Mouse (Mus musculus): ENCODE results near the gene G430095P16Rik. TPM values are rescaled to one million over a fixed set of nuclear protein-coding genes. Genes with fewer than 3 reads are reported as not detected.

The G430095P16Rik gene
- 3.8 and 5.5 TPM in 2 replicates for polyA plus RNA-seq (2015; fragmentation: Nextera tagmentation; extraction: Ambion mirVana)

DNA sequence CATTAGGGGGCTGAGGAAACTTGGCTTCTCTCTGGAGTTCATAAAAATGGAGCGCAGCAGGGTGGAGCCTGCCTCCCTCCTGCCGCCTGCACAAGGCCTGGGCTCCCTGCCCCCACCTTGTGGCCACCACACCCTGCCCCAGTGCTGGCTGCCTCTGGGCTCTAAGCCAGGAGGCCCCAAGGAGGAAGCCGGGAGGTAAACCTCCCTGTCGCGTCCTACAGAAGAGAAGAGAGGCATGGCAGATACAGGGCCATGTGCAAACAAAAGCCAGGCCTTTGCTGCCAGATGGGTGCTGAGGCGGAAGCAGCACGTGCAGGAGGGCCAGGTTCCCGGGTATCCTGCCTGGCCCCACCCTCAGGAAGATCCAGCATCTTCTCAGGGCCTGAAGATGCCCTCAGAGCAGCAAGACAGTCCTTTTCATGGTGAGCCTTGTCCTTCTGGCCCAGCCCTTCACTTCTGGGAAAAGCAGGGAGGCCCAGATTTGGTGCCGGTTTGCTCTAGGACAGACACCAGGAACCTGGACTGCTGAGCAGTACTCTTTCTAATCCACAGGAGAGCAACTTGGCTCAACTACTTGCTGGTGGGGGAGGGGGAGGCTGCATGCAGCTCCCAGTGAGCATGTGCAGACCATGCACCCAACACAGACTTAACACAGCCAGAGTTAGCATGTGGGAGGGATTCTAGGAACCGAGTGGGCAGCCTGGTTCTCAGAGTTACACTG, at the start of gene G430095P16Rik:
TSS of gene G430095P16Rik (plus strand) at position 158 of the 721 bp plus-strand sequence.
- ATAC-seq (ENCODE audit: insufficient number of reproducible peaks, low FRiP score, low TSS enrichment, low read depth), result peak; percentile 92
- H3K4me1 ChIP-seq, result peaks cover 92% of the 10 kb centered on the region
- H3K27ac ChIP-seq, result peak within 1 kb of the TSS; percentile 98
- no peak within 1 kb of the TSS for H3K9ac ChIP-seq
- peak within 1 kb of the TSS; percentile 16 for H3K4me3 ChIP-seq
- no peaks in the 10 kb centered on the region for H3K9me3 ChIP-seq
- no peaks in the 10 kb centered on the region for H3K27me3 ChIP-seq
- H3K4me2 ChIP-seq, result peak within 1 kb of the TSS; percentile 47
- WGBS, result 4% methylated on average over 10 of the region's 10 CpGs
- peaks cover 76% of the 10 kb centered on the region for H3K36me3 ChIP-seq

DNA sequence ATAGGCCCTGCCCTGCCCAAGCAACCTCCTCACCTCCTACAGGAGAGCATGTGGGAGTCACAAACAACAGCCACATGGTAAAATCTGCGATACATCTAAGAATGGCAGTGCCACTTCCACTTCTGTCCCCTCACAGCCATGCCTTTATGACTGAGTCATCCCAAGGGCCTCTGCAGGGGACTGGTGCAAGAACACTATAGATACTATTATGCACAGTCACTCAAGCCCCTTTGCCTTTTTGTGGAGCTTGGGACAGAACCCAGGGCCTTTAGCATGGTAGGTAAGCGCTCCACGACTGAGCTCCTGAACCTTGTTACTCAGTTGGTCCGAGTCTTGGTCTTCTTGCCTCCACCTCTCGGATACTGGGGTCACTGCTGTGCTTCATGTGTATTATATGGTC, 45.5 kb upstream of the G430095P16Rik start:
- no peaks in the 10 kb centered on the region for H3K9me3 ChIP-seq
- no peak overlapping the region for H3K9ac ChIP-seq
- no peak overlapping the region for H3K4me3 ChIP-seq
- peaks cover 48% of the 10 kb centered on the region for H3K36me3 ChIP-seq
- no peaks in the 10 kb centered on the region for H3K4me1 ChIP-seq
- H3K27me3 ChIP-seq, result no peaks in the 10 kb centered on the region
- no peak overlapping the region for H3K27ac ChIP-seq
- H3K4me2 ChIP-seq, result no peak overlapping the region
- ATAC-seq (ENCODE audit: insufficient number of reproducible peaks, low FRiP score, low TSS enrichment, low read depth), result no peak
- WGBS, result 94% methylated on average over 5 of the region's 5 CpGs

DNA sequence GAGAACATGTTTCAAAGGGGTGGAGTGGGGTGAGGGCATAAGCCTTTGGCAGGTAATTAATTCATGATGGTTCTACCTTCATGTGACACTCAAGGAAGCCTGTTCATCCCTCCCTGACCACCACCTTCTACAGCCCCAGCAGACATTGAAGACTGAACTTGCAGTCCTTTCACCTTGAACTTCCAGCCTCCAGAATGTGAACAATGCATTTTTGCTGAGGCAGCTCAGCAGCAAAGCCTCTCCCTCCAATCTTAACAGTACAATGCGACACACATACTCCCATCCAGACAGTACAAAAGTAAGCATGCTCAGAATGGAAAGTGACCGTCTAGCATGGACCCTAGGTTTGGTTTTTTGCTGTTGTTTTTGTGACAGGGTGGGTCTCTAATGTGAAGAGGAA, 41.3 kb upstream of the G430095P16Rik start:
- no peaks in the 10 kb centered on the region for H3K9me3 ChIP-seq
- 79% methylated on average over 2 of the region's 2 CpGs for WGBS
- no peak overlapping the region for H3K4me3 ChIP-seq
- ATAC-seq (ENCODE audit: insufficient number of reproducible peaks, low FRiP score, low TSS enrichment, low read depth), result no peak
- H3K4me2 ChIP-seq, result no peak overlapping the region
- peaks cover 22% of the 10 kb centered on the region for H3K36me3 ChIP-seq
- no peaks in the 10 kb centered on the region for H3K27me3 ChIP-seq
- H3K4me1 ChIP-seq, result peaks cover 16% of the 10 kb centered on the region
- no peak overlapping the region for H3K27ac ChIP-seq
- no peak overlapping the region for H3K9ac ChIP-seq

DNA sequence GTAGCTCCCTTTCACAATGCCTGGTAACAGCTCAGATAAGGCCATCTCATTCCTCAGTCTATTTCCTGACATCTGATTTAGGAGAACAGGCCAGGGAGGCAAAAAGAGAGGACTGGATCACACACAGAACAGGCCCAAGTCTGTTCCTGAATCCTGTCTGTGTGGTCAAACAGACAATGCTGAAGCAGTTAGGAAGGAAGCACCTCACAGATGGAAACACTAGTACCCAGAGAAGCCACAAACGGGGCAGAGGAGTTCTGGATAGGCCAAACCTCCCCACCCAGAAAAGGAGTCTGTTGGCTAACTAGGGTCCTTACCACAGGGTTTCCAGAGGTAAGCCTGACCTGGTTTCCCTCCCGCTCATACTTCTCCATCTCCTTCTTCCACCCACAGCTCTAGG, 40.5 kb upstream of the G430095P16Rik start:
- WGBS, result 85% methylated on average over 2 of the region's 2 CpGs
- no peak overlapping the region for H3K9ac ChIP-seq
- H3K27me3 ChIP-seq, result no peaks in the 10 kb centered on the region

DNA sequence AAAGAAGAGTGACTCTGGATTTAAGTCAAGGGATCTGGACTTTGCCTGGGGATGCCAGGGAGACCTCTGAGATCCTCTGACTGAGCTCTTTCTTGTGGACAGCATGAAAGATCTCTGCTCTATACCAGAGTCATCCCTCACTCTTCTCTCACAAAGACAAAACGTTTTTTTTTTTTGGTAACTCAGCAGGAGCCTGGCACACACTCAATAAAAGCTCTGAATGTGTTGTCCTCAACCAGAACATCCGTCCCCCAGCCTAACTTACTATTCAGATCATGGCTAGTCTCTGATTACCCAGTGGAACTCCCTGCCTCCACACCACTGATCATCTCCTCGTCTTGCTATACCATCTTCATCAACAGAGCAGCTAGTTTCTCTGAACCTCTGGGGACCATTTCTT, 38.3 kb upstream of the G430095P16Rik start:
- Histone ChIP-seq H3K36me3 (peaks cover 15% of the 10 kb centered on the region), H3K9me3 (no peaks in the 10 kb centered on the region), H3K27me3 (no peaks in the 10 kb centered on the region), H3K9ac (no peak overlapping the region), H3K4me2 (no peak overlapping the region), H3K4me3 (no peak overlapping the region), H3K27ac (no peak overlapping the region), H3K4me1 (peaks cover 30% of the 10 kb centered on the region)
- ATAC-seq (ENCODE audit: insufficient number of reproducible peaks, low FRiP score, low TSS enrichment, low read depth), result no peak
- WGBS, result 66% methylated on average over 3 of the region's 3 CpGs

More for the DNA sequence above, 40.5 kb upstream of the G430095P16Rik start:
- H3K9me3 ChIP-seq, result no peaks in the 10 kb centered on the region
- no peak overlapping the region for H3K4me3 ChIP-seq
- peaks cover 17% of the 10 kb centered on the region for H3K36me3 ChIP-seq
- peaks cover 20% of the 10 kb centered on the region for H3K4me1 ChIP-seq
- no peak overlapping the region for H3K27ac ChIP-seq
- no peak overlapping the region for H3K4me2 ChIP-seq
- ATAC-seq (ENCODE audit: insufficient number of reproducible peaks, low FRiP score, low TSS enrichment, low read depth), result no peak

DNA sequence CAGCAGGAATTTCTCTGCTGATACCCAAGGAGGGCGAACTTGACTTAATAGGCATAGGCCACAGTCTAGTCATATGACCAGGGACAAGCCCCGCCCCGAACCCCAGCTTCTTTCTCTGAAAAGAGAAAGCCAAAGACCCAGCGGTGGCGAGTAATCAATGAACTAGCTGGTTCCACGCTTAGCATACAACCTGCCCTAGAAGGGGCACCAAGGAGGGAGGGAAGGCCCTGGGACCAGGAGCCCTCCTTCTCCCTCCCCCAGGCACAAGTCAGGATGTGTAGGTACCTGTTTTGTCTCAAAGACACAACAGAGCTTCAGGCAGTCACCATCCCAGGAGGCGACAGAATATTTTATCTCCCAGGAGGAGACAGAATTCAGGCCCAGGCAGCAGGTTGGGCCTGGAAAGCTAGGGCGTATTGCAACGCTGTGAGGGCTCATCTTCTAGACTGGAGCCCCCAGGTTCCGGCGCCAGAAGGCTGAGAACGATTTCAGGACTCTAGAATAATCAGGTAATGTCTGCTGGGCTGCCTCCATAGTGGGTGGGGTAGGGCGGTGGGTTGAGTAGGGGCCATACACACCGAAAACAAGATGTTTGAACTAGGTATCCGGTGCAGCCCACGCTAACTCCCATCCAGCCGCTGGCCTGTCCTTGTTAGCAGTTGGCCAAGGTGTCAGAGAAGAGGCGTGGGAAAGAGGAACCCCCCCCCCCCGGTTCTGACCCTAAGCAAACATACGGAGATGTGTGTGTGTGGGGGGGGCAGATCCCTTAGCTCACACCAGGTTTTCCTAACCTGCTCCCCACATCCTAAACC, 36.4 kb upstream of the G430095P16Rik start, which contains the start of gene Trmt1:
TSS of gene Trmt1 (plus strand) at position 117 of the 812 bp plus-strand sequence.
- H3K4me2 ChIP-seq, result peak within 1 kb of the TSS; percentile 77
- WGBS, result 10% methylated on average over 19 of the region's 20 CpGs
- no peaks in the 10 kb centered on the region for H3K9me3 ChIP-seq
- peak; percentile 11; the same call in 1 of the 2 replicates for ATAC-seq (ENCODE audit: insufficient number of reproducible peaks, low FRiP score, low TSS enrichment, low read depth)
- H3K36me3 ChIP-seq, result peaks cover 20% of the 10 kb centered on the region
- no peaks in the 10 kb centered on the region for H3K27me3 ChIP-seq
- peaks cover 40% of the 10 kb centered on the region for H3K4me1 ChIP-seq
- peak within 1 kb of the TSS; percentile 95 for H3K27ac ChIP-seq
- peak within 1 kb of the TSS; percentile 100 for H3K4me3 ChIP-seq
- peak within 1 kb of the TSS; percentile 99 for H3K9ac ChIP-seq

DNA sequence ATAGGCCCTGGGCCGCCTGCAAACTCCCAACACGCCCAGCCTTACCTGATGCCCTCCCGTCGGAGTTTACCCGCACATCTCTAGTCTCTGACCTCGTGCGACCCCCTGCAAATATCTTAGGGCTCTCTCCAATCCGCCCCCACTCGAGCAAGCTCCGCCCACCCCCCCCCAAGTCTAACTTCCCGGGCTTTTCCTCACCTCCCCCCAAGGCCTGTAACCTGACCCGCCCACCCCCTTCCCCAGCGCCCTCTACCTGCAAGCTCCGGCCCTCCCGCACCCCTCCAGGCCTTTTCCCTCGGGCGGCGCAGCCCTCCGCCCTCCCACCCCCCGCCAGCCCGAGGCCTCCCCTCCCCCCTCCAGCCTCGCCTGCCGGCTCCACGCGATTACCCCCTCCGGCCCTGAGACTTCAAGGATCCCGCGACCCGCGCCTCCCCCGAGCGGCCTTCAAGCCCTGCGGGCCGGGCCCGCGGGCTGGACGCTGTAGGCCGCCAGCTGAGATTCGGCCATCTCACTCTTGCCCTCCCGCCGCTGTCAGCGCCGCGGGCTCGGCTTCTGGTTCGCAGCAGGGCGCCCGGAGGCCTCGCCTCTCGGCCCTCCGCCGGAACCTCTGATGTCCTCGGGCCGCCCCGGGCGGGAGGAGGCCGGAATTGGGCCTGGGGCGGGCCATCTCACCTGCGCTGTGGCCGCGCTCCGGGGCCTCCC, 35.7 kb upstream of the G430095P16Rik start:
- peak overlapping the region; percentile 95 for H3K27ac ChIP-seq
- H3K9me3 ChIP-seq, result no peaks in the 10 kb centered on the region
- 1% methylated on average over 51 of the region's 62 CpGs for WGBS
- H3K9ac ChIP-seq, result peak overlapping the region; percentile 99
- H3K4me2 ChIP-seq, result peak overlapping the region; percentile 77
- H3K27me3 ChIP-seq, result no peaks in the 10 kb centered on the region
- H3K36me3 ChIP-seq, result peaks cover 22% of the 10 kb centered on the region
- H3K4me3 ChIP-seq, result peak overlapping the region; percentile 100
- peaks cover 40% of the 10 kb centered on the region for H3K4me1 ChIP-seq
- peak; percentile 16 for ATAC-seq (ENCODE audit: insufficient number of reproducible peaks, low FRiP score, low TSS enrichment, low read depth)

DNA sequence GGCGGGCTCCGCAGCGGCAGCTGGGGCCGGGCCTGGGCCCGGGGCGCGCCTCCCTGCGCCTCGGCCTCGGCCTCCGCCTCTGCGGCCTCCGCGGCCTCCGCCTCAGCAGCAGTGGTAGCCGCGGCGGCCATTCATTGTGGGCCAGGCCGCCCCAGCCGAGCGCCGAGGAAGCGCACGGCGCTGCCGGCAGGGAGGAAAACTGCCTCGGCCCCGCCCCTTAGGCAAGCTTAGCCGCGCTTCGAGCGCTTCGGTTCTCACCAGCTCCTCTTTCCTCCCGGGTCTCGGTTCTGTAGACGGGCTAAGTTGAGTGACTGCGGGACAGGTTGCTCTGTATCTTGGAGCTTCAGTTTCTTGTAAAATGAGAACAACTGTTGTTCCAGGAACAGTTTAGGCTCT, 35.1 kb upstream of the G430095P16Rik start, which contains the start of gene Nacc1:
TSS of gene Nacc1 (minus strand) at position 158 of the 396 bp plus-strand sequence.
- Histone ChIP-seq H3K9ac (peak within 1 kb of the TSS; percentile 99), H3K27ac (peak within 1 kb of the TSS; percentile 95), H3K4me2 (peak within 1 kb of the TSS; percentile 77), H3K27me3 (no peaks in the 10 kb centered on the region), H3K36me3 (peaks cover 22% of the 10 kb centered on the region), H3K9me3 (no peaks in the 10 kb centered on the region), H3K4me3 (peak within 1 kb of the TSS; percentile 100), H3K4me1 (peaks cover 40% of the 10 kb centered on the region)
- WGBS, result under 1% methylated on average over 36 of the region's 37 CpGs
- peak; percentile 78 for ATAC-seq (ENCODE audit: insufficient number of reproducible peaks, low FRiP score, low TSS enrichment, low read depth)

DNA sequence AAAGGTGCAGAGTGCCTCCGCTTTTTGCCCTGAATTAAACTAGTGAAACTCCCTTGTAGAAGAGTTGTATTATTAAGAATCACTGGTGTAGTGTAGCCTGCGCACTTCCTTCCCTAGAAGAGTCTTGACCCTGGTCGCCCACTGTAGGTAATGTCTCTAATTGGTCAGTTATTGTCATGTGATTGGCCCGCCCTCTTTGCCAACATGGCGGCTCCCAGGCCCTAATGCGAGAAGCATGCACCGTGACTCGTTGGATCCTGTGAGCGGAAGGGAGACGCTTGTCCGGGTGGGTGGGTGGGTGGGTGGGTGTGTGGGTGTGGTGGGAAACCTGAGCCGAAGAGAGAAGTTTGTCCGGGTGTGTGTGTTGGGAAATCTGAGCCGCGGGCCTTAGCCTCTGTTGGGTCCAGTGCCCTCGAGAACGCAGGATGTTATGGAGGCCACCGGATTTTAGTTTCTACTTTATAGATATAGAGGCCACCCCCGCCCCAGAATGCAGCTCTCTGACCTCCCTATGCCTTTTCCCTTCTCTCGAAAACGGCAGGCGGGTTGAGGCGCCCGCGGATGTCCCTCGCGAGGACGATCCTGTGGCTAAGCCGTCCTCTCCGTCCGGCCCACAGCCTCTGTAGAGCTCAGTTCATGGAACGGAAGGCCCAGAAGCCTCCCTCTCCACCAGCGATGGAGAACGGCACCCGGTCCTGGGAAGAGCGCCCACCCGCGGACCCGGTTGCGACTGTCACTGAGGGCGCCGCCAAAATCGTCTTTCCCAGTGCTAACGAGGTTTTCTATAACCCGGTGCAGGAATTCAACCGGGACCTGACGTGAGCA, 33.5 kb upstream of the G430095P16Rik start:
- H3K9ac ChIP-seq, result peak overlapping the region; percentile 70
- H3K27me3 ChIP-seq, result no peaks in the 10 kb centered on the region
- WGBS, result under 1% methylated on average over 46 of the region's 47 CpGs
- H3K4me1 ChIP-seq, result peaks cover 40% of the 10 kb centered on the region
- H3K9me3 ChIP-seq, result no peaks in the 10 kb centered on the region
- peaks cover 31% of the 10 kb centered on the region for H3K36me3 ChIP-seq
- peak; percentile 77 for ATAC-seq (ENCODE audit: insufficient number of reproducible peaks, low FRiP score, low TSS enrichment, low read depth)
- H3K4me2 ChIP-seq, result peak overlapping the region; percentile 90
- peak overlapping the region; percentile 85 for H3K27ac ChIP-seq
- H3K4me3 ChIP-seq, result peak overlapping the region; percentile 80

DNA sequence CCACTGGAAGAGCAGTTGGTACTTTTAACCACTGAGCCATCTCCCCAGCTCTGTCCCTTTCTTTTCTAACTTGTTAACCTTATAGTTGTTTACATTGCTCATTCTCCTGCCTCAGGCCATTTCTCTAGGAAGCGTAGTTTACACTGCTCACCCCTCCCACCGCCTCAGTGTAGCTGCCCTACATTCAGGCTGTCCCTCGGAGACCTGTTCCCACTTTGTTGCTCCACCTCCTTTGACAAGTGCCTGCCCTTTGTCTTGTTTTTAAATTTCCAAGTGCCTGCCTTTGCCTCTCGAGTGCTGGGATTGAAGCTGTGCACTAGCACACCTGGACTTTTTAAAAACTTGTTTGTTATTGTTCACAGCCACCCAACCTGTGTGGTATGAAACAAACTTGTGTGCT, 29.5 kb upstream of the G430095P16Rik start:
- Histone ChIP-seq H3K9me3 (no peaks in the 10 kb centered on the region), H3K4me3 (no peak overlapping the region), H3K4me1 (peaks cover 19% of the 10 kb centered on the region), H3K9ac (no peak overlapping the region), H3K27ac (no peak overlapping the region), H3K4me2 (no peak overlapping the region), H3K27me3 (no peaks in the 10 kb centered on the region), H3K36me3 (peaks cover 65% of the 10 kb centered on the region)
- WGBS, result 59% methylated on average over 4 of the region's 4 CpGs
- ATAC-seq (ENCODE audit: insufficient number of reproducible peaks, low FRiP score, low TSS enrichment, low read depth), result no peak

DNA sequence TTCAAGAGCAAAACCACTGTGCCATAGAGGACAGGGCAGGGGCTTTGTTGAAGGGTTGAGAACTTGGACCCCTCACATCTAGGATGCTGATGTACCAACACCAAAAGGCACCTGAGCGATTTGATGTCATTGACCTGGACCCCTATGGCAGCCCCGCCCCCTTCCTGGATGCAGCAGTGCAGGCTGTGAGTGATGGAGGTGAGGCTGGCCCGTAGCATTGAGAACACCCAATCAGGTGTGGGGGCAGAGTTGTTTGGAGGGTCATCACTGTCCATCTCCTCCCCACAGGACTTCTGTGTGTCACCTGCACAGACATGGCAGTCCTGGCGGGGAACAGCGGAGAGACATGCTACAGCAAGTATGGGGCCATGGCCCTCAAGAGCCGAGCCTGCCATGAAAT, 27.7 kb upstream of the G430095P16Rik start:
- Histone ChIP-seq H3K27ac (no peak overlapping the region), H3K4me3 (no peak overlapping the region), H3K4me2 (no peak overlapping the region), H3K36me3 (peaks cover 74% of the 10 kb centered on the region), H3K27me3 (no peaks in the 10 kb centered on the region), H3K9ac (no peak overlapping the region), H3K9me3 (no peaks in the 10 kb centered on the region), H3K4me1 (peaks cover 24% of the 10 kb centered on the region)
- 87% methylated on average over 6 of the region's 6 CpGs for WGBS
- no peak for ATAC-seq (ENCODE audit: insufficient number of reproducible peaks, low FRiP score, low TSS enrichment, low read depth)
